Mouse (Mus musculus) forebrain, embryonic 16.5 days (tissue): ENCODE data around the gene Gm42669. TPM values are rescaled to one million over a fixed set of nuclear protein-coding genes. Genes with fewer than 3 reads are reported as not detected.

Source experiments
- ATAC-seq: fragments of 200-750 bp; cut with Nextera tagmentation; 2 replicates; pipeline ENCODE4 v1.8.0; 2017; ENCODE audit warnings: mild to moderate bottlenecking, moderate library complexity
- H3K27ac ChIP-seq: fragments of 300-500 bp; sonication (generic); 2 replicates; pipeline ENCODE4 v1.5.1; 2014; ENCODE audit warnings: low read length, control low read depth
- H3K27me3 ChIP-seq: fragments of 300-500 bp; sonication (generic); replicated peaks from 2 replicates; pipeline ENCODE4 v1.6.1; 2014; ENCODE audit warnings: low read length; ENCODE audit not compliant: control insufficient read depth, insufficient read depth
- H3K36me3 ChIP-seq: fragments of 300-500 bp; sonication (generic); 2 replicates; pipeline ENCODE4 v1.6.1; 2014; ENCODE audit not compliant: control insufficient read depth, insufficient read depth
- H3K4me1 ChIP-seq: fragments of 300-500 bp; sonication (generic); replicated peaks from 2 replicates; pipeline ENCODE4 v1.6.1; 2014; ENCODE audit warnings: low read length; ENCODE audit not compliant: control insufficient read depth, insufficient read depth
- H3K4me2 ChIP-seq: fragments of 300-500 bp; sonication (generic); 2 replicates; pipeline ENCODE4 v1.6.1; 2014; ENCODE audit warnings: mild to moderate bottlenecking, low read length, control low read depth
- H3K4me3 ChIP-seq: fragments of 300-500 bp; sonication (generic); replicated peaks from 2 replicates; pipeline ENCODE4 v1.5.1; 2014; ENCODE audit warnings: mild to moderate bottlenecking, low read length, control low read depth
- H3K9ac ChIP-seq: fragments of 300-500 bp; sonication (generic); replicated peaks from 2 replicates; pipeline ENCODE4 v1.6.1; 2014; ENCODE audit warnings: low read depth, low read length, control low read depth
- H3K9me3 ChIP-seq: fragments of 300-500 bp; sonication (generic); 2 replicates; pipeline ENCODE4 v1.6.1; 2016; ENCODE audit warnings: low read length; ENCODE audit not compliant: control insufficient read depth
- WGBS: fragments of 180-500 bp; shearing (Covaris S2); extraction: QIAGEN DNeasy Blood & Tissue Kit; methylation state at CpG from one replicate; pipeline ENCODE4 v1.1.7; 2014; 5-methylcytosine and 5-hydroxymethylcytosine counted together
- polyA plus RNA-seq: library from polyadenylated mRNA; unstranded; fragments of >200 nt; fragmentation: Nextera tagmentation; extraction: Ambion mirVana; gene quantifications from 2 replicates; pipeline ENCODE4 v1.2.1, GENCODE M21; 2015

Gm42669 gene
- polyA plus RNA-seq = 0.32 and 0.68 TPM in 2 replicates

GRCm38 (mm10) chr5:107507321-107507720 is at the start of gene Gm42669:
TSS of gene Gm42669 (plus strand) at chr5:107507621.
- H3K4me3 ChIP-seq = no peak within 1 kb of the TSS
- H3K9me3 ChIP-seq = no peaks in the 10 kb centered on the region
- H3K9ac ChIP-seq = no peak within 1 kb of the TSS
- 88% methylated on average over 4 of the region's 4 CpGs for WGBS
- peaks cover 20% of the 10 kb centered on the region for H3K36me3 ChIP-seq
- no peaks in the 10 kb centered on the region for H3K27me3 ChIP-seq
- no peaks in the 10 kb centered on the region for H3K4me1 ChIP-seq
- ATAC-seq = no peak
- no peak within 1 kb of the TSS for H3K27ac ChIP-seq
- no peak within 1 kb of the TSS for H3K4me2 ChIP-seq

- Histone ChIP-seq H3K4me3 (no peak overlapping the region), H3K9ac (no peak overlapping the region), H3K27me3 (no peaks in the 10 kb centered on the region), H3K36me3 (no peaks in the 10 kb centered on the region), H3K4me1 (no peaks in the 10 kb centered on the region), H3K4me2 (no peak overlapping the region), H3K27ac (no peak overlapping the region), H3K9me3 (no peaks in the 10 kb centered on the region)
- WGBS = 93% methylated on average over 4 of the region's 4 CpGs
- ATAC-seq = no peak
Observed at GRCm38 (mm10) chr5:107462147-107463076, 45.0 kb upstream of the Gm42669 start.

GRCm38 (mm10) chr5:107466501-107466900 is 40.9 kb upstream of the Gm42669 start:
- ATAC-seq = no peak
- no peak overlapping the region for H3K9ac ChIP-seq
- no peak overlapping the region for H3K4me3 ChIP-seq
- 23% methylated on average over 5 of the region's 5 CpGs for WGBS
- H3K27me3 ChIP-seq = no peaks in the 10 kb centered on the region
- H3K4me1 ChIP-seq = no peaks in the 10 kb centered on the region
- no peaks in the 10 kb centered on the region; the same call in 1 of the 2 replicates for H3K9me3 ChIP-seq
- H3K27ac ChIP-seq = no peak overlapping the region
- H3K4me2 ChIP-seq = no peak overlapping the region
- H3K36me3 ChIP-seq = no peaks in the 10 kb centered on the region

- no peak overlapping the region for H3K9ac ChIP-seq
- no peaks in the 10 kb centered on the region for H3K27me3 ChIP-seq
- H3K27ac ChIP-seq = no peak overlapping the region
- H3K4me2 ChIP-seq = no peak overlapping the region
- ATAC-seq = no peak
- no peak overlapping the region for H3K4me3 ChIP-seq
- WGBS = 71% methylated on average over 4 of the region's 4 CpGs
- H3K9me3 ChIP-seq = no peaks in the 10 kb centered on the region; the same call in 1 of the 2 replicates
- H3K4me1 ChIP-seq = no peaks in the 10 kb centered on the region
- no peaks in the 10 kb centered on the region for H3K36me3 ChIP-seq
Observed at GRCm38 (mm10) chr5:107467098-107467497, 40.3 kb upstream of the Gm42669 start.

GRCm38 (mm10) chr5:107470600-107471329 is 36.7 kb upstream of the Gm42669 start:
- ATAC-seq = no peak
- Histone ChIP-seq H3K4me1 (no peaks in the 10 kb centered on the region), H3K36me3 (no peaks in the 10 kb centered on the region), H3K9ac (no peak overlapping the region), H3K27ac (no peak overlapping the region), H3K4me3 (no peak overlapping the region), H3K9me3 (no peaks in the 10 kb centered on the region; the same call in 1 of the 2 replicates), H3K27me3 (no peaks in the 10 kb centered on the region), H3K4me2 (no peak overlapping the region)
- 86% methylated on average over 10 of the region's 10 CpGs for WGBS

GRCm38 (mm10) chr5:107480194-107480593 is 27.2 kb upstream of the Gm42669 start:
- Histone ChIP-seq H3K36me3 (no peaks in the 10 kb centered on the region), H3K4me3 (no peak overlapping the region), H3K27me3 (no peaks in the 10 kb centered on the region), H3K9me3 (no peaks in the 10 kb centered on the region), H3K4me2 (no peak overlapping the region), H3K9ac (no peak overlapping the region), H3K27ac (no peak overlapping the region), H3K4me1 (no peaks in the 10 kb centered on the region)
- ATAC-seq = no peak
- 87% methylated on average over 2 of the region's 2 CpGs for WGBS

- no peaks in the 10 kb centered on the region for H3K9me3 ChIP-seq
- H3K4me3 ChIP-seq = no peak overlapping the region
- no peaks in the 10 kb centered on the region for H3K27me3 ChIP-seq
- no peaks in the 10 kb centered on the region for H3K4me1 ChIP-seq
- H3K27ac ChIP-seq = no peak overlapping the region
- H3K36me3 ChIP-seq = no peaks in the 10 kb centered on the region
- WGBS = 83% methylated on average over 4 of the region's 4 CpGs
- no peak overlapping the region for H3K4me2 ChIP-seq
- no peak overlapping the region for H3K9ac ChIP-seq
- ATAC-seq = no peak
Observed at GRCm38 (mm10) chr5:107488996-107489395, 18.4 kb upstream of the Gm42669 start.

GRCm38 (mm10) chr5:107491036-107491435 is 16.4 kb upstream of the Gm42669 start:
- ATAC-seq = no peak
- Histone ChIP-seq H3K4me3 (no peak overlapping the region), H3K9ac (no peak overlapping the region), H3K9me3 (no peaks in the 10 kb centered on the region), H3K27ac (no peak overlapping the region), H3K4me2 (no peak overlapping the region), H3K4me1 (peaks cover under 1% of the 10 kb centered on the region; the same call in 1 of the 2 replicates), H3K36me3 (no peaks in the 10 kb centered on the region), H3K27me3 (no peaks in the 10 kb centered on the region)
- 82% methylated on average over 9 of the region's 9 CpGs for WGBS

- H3K4me1 ChIP-seq = peaks cover 7% of the 10 kb centered on the region; the same call in 1 of the 2 replicates
- no peak overlapping the region for H3K9ac ChIP-seq
- H3K4me3 ChIP-seq = no peak overlapping the region
- 94% methylated on average over 2 of the region's 2 CpGs for WGBS
- ATAC-seq = no peak
- H3K27ac ChIP-seq = no peak overlapping the region
- no peaks in the 10 kb centered on the region for H3K36me3 ChIP-seq
- H3K4me2 ChIP-seq = no peak overlapping the region
- no peaks in the 10 kb centered on the region for H3K9me3 ChIP-seq
- no peaks in the 10 kb centered on the region for H3K27me3 ChIP-seq
Observed at GRCm38 (mm10) chr5:107492471-107492870, 14.9 kb upstream of the Gm42669 start.
